Mouse (Mus musculus): ENCODE data around the gene Sag.
"Not testable (repeated sequence)": the region's sequence is repeated elsewhere in the genome, so short reads cannot be mapped to it uniquely, and the experiment has no call there.

The Sag gene

GRCm38 (mm10) chr1:87824420-87824995, 21.0 kb downstream of the Sag start:
- no peak for DNase-seq (ENCODE audit: extremely low spot score, low spot score)

DNA sequence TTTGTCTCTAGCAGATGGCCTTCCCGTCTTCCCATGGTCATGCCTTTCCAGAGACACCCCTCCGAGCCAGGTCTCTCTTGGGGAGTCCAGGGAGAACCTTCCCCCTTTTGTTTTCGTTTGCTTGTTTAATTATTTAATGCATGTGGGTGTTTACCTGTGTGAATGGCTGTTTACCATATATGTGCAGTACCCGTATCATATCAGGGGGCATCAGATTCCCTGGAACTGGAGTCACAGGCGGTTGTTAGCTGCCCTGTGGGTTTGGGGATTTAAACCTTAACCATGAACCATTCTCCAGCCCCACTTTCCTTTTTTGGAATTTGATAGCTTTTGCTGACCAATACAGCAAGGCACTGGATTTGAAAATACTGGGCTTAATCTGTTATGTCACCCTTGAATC, 21.8 kb downstream of the Sag start:
- no peak for DNase-seq (ENCODE audit: extremely low spot score, low spot score)

DNA sequence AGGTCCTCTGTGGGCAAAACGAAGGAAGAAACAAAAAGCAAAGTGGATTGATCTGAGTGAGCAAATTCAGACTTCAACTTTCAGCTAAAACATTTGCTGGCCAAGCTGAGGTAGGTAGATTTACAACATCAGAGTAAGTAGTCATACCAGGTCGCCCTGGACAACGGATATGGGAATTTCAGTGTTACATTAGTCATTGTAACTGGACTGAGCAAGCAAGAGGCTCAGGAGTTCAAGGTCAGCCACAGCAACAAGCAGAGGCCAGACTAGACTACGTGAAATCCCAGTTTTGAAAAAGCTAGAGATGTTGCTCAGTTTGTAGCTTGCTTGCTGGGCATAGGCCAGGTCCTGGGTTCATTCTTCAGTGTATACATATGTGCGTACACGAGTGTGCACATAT, 22.5 kb downstream of the Sag start:
- DNase-seq (ENCODE audit: extremely low spot score, low spot score), result no peak

DNA sequence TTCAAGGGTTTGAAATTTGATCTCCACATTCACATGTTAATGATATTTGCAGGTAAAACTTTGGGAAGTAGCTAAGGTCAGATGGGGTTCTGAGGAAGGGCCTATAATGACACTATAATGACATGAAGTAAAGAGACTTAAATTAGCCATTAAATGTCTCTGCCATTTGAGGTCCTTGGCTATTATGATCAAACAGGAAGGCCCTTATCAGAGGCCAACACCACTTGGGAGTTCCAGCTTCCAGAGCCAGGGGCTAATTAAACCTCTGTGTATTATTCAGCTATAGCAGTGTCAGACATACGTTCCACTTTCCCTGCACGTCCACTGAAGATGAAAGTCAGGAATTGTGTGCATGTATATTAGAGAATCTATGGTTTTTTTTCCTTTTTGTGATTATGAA, 23.0 kb downstream of the Sag start:
- no peak for DNase-seq (ENCODE audit: extremely low spot score, low spot score)

DNA sequence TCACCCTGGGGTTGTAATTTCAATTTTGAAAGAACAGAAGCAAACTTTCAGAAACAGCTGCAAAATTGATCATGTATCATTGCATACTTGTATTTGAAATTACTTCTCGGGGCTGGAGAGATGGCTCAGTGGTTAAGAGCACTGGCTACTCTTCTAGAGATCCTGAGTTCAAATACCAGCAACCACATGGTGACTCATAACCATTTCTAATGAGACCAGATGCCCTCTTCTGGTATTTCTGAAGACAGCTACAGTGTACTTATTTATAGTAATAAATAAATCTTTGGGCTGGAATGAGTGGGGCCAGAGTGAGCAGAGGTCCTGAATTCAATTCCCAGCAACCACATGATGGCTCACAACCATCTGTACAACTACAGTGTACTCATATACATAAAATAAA, 24.0 kb downstream of the Sag start:
- DNase-seq (ENCODE audit: extremely low spot score, low spot score), result not testable (repeated sequence)

- no peak for DNase-seq (ENCODE audit: extremely low spot score, low spot score)
These were observed 24.7 kb downstream of the Sag start for GRCm38 (mm10) chr1:87828185-87828584.

DNA sequence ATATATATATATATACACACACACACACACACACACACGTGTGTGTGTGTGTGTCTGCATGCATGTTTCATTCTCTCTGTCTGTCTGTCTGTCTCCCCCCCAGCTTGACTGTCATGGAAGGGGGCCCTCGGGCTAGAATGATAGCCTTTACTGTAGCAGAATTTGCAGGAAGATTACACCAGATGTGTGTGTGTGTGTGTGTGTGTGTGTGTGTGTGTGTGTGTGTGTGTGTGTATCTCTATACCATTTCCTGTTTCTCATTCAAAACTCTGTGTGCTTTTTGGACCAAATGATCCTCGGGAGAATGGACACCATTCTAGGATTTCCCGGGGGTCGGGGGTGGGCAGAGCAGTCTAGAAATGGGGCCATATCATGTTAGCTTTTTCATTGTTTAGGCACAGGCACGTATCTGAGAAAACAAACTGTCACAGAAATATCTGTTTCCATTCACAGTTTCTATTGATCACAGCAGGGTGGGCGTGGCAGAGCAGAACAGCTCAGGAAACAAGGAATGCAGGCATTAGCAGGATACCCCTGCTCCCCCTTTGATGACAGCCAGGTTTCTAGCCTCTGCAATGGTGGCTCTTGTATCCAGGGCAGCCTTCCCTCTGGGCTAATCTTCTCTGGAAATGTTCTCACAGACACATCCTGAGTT, 25.6 kb downstream of the Sag start:
- DNase-seq (ENCODE audit: extremely low spot score, low spot score), result no peak

DNA sequence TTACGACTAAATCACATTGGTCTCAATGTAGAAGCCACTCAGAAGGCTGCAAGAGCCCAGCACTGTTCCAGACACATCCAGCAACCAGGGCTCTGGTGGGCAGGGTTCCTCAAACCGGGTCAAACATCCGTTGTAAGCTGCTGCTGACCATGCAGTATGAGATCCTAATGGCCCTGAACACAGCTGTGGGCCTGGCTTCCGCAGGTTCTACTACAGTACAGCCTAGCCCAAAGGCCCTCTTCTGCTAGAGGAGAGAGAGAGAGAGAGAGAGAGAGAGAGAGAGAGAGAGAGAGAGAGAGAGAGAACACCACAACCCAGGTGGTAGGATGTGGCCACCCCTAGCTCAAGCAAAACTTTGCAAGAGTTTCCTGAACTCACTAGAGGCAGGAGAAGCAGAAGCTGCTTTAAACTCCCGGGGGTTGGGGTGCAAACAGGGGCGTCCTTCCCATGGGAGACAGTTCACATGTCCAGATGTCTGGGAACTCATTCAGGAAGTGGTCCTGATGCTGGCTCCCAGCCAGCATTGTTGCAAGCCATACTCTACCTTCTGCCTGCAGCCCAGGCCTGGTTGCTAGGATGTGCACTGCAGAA, 26.2 kb downstream of the Sag start:
- DNase-seq (ENCODE audit: extremely low spot score, low spot score), result no peak

DNA sequence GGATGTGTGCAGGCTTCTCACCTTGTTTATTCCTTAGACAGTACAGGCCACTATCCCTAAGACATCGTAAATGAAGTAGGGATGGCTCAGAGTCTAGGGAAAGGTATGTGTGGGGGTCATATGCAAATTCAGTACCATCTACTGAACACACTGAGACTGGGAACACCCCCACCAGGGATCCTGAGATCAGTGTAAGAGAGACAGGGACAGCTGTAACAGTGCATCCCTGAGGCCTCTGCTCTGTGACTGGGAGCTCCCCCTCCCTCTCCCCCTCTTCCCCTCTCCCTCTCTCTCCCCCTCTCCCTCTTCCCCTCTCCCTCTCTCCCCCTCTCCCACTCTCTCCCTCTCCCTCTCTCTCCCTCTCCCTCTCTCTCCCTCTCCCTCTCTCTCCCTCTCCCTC, 33.0 kb downstream of the Sag start:
- DNase-seq (ENCODE audit: extremely low spot score, low spot score), result no peak

GRCm38 (mm10) chr1:87837018-87837417, 33.5 kb downstream of the Sag start:
- DNase-seq (ENCODE audit: extremely low spot score, low spot score), result no peak

- DNase-seq (ENCODE audit: extremely low spot score, low spot score), result no peak
These were observed 37.1 kb downstream of the Sag start for GRCm38 (mm10) chr1:87840411-87841208.

- peak; percentile 43 for DNase-seq (ENCODE audit: extremely low spot score, low spot score)
These were observed 43.5 kb downstream of the Sag start for GRCm38 (mm10) chr1:87846801-87847474.

DNA sequence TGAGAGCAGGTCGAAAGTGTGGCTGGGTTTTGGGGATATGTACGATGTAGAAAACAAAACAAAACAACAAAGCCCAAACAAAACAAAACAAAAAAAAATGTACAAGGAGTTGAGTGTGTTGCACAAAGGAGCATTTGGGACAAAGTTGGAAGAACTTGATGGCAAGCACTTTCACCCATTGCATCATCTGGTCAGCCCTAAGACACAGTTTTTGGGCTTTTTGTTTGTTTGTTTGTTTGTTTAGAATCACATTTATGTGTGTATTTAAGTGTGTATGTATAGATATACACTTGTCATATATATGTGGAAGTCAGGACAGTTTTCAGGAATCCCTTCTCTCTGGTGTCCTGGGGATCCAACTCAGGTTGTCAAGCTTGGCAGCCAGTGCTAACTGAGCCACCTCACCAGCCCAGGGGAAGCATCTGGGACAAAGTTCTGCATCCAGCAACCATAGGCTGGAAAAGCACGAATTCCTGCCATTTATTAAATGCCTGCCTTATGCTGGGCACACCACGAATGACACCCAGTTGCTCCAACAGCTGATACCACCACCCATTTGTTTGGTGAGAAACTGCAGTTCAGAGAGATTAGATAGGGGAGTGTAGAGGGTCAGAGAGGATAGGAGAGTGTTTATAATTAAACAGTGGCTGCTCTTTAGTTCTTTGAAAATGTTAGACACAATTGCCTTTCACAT, 44.1 kb downstream of the Sag start:
- no peak for DNase-seq (ENCODE audit: extremely low spot score, low spot score)

DNA sequence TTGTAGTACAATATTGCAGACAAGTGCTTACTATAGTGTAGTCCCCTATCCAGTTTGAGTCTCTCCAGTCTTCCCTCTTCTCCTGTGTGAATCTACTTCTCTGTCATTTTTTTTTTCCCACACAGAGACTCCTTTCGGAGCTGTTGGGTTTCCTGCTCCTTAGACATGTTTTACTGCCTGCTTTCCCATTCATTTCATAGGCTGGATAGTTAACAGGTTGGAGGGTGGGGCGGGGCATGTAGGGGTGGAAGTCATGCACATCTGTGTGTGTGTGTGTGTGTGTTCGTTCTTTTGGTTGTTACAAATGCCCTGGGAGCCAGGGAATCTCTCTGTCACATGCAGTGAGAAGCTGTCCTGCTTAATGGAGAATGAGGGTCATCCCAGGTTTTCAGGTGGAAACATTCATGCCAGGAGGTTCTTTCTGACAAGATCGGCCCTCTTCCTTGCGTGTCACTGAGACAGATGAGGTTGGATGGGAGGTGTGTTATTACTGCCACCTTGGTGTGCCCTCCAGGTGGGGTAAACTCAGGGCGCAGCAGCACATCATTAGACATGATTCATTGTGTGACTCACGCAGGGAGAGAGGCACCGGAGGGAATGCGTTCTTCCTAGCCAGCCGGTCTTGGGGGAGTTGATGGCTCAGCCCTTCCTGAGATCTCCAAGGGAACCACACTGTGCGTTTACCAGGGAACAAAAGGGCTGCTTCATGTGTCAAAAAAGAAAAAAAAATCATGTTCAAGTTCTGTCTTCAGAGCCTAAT, 44.9 kb downstream of the Sag start:
- DNase-seq (ENCODE audit: extremely low spot score, low spot score), result no peak

- DNase-seq (ENCODE audit: extremely low spot score, low spot score), result no peak
These were observed 45.8 kb downstream of the Sag start for GRCm38 (mm10) chr1:87849278-87849677.

- no peak for DNase-seq (ENCODE audit: extremely low spot score, low spot score)
These were observed 47.9 kb downstream of the Sag start for GRCm38 (mm10) chr1:87851344-87851743.

DNA sequence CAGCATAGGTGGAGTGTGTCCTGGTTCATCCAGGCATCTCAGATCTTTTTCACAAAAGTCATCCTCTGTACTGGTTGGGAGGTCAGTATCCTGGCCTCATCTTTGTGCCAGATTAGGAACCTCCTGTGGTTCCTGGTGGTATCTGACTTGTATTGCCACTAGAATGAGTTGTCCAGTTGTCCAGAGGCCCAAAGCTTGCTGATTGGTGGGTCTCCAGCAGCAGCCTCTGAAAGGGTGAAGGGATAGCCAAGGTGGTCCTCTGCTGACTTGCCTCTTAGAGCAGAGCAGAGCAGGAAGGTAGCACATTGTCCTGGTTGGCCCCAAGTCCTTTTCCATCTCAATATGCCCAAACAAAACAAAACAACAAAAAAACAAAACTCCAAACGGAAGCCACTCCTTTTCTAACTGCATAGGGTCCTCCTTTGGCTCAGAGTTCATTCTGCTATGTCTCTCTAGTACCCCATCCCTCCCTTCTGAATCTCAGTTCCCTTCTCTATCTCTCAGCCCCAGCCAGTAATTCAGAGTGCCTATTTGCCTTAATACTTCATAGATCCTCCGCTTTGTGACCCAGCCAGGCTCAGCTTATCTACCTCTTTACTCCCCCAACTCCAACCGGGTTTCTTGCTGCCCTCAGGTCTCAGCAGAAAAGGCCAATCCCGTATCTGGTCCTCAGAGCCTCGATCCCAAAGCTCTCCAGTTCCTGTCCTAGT, 48.8 kb downstream of the Sag start:
- no peak for DNase-seq (ENCODE audit: extremely low spot score, low spot score)

- DNase-seq (ENCODE audit: extremely low spot score, low spot score), result peak; percentile 83
These were observed 49.6 kb downstream of the Sag start, which contains the start of gene Dgkd for GRCm38 (mm10) chr1:87852892-87853600. Dgkd (plus strand) TSS chr1:87853287.
